Mouse (Mus musculus) retina, postnatal 1 day (tissue): ENCODE measurements around the gene Camkk1.

ENCODE experiments used
- DNase-seq: peaks from one replicate; pipeline ENCODE4 v3.0.0-alpha.2; 2012

Gene Camkk1

DNA sequence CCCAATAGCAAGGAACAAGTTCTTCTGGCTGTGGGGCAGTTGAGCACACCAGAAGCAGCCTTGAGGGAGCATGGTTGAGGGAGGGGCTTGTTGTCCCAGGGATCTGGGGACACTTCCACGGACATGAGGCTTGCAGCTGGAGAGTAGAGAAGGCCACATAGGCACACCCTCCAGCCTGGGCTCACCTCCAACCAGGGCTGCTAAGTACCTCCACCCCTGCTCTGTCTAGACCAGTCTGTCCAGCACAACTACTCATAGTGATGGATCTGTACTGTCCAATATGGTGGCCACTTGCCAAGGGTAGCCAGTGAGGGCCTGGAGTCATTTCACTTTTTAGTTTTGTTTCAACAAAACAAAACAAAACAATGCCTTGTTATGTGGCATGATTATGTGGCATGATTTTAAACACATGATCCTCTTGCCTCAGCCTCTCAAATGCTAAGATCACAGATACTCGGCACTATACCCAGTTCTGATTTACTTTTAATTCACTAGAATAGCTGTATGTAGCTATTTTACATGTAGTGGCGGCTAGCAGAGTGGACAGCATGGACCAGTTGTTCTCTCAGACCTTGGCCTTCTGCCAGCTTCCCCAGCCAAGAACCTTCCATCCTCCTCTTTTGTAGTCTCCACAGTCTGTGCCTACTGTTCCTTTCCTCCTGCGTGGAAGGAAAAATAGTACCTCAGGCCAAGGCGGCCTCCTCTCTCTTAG is 3.3 kb upstream of the Camkk1 start:
- no peak for DNase-seq

DNA sequence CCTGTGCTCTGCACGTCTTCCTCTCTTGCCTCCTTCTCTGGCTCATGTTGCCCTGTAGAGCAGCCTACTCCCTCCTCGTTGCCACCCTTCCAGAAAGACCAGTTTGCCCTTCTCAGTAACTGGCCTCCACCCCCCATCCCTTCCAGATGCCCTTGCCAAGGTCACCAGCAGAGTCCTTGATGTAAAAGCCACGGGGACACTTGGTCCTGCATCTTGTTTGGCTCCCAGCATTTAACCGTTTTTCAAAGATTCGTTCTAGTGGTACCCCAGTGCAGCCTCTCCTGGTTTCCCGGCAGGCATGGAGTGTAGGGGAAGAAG is 2.7 kb upstream of the Camkk1 start:
- DNase-seq: no peak

DNA sequence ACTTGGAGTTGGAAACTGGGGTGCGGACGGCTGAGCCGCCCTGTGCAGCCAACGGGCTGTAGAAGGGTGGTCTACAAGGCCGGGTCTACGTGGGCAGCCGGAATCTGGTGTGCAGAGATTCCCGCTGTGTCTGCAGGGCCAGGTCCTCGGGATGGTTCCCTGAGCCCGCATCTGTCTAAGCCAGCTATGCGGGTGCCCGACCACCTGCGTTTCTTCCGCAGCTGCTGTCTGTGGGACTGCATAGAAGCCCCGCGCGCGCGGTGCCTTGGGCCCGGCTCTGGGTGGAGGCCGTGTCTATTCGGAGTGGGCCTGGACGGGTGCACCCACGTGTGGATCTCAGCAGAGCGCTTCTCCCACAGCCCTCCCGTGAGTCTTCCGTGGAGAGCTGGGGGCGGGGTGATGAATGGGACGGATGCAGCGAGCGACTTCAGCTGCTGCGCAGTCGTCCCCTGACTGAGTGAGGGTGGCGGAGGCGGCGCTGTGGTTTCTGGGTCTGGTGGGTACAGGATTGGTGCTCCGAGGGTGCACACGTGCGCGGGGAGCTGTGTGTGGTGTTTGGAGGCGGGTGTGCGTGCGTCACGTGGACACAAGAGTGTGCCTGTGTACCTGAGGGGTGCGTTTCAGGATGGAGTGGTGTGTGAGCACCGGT is 463 bp downstream of the Camkk1 start:
- peak; percentile 78 for DNase-seq

DNA sequence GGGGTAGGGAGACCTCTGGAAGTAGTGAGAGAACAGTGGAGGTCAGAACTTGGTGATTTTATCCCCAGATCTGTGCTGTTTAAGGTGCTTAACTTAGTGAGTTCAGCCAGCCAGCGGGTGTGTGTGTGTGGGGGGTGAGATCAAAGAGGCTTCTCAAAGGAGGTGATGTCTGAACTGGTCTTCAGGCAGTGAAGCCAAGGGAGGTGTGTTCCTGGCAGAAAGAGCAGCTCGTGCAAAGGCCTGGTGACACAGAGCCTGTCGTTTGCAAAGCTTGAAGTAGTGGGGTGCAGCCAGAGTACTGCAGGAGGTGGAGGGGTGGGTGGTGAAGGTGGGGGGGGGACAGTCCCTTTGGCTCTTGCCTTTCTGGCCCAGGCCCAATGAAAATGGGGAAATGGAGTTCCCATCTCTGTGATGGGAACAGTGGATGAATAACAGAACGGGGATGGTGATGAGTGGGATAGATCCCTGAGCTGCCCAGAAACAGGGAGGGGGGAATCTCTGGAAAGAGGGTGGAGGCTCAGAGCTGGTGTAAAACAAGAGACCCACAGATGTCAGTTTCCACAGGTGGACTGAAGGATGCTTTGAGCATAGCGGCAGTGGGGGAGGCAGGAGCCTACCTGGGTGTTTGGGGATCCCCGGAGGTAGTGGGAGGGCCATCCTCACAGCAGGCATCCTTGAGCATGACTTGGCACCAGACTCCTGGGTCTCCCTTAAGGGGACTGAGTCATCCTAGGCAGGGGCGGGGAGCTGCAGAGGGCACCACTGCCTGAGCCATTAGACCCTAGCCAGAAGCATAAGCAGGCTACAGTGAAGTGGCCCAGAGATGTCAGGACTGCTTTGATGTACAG is 2.4 kb downstream of the Camkk1 start:
- no peak for DNase-seq

DNA sequence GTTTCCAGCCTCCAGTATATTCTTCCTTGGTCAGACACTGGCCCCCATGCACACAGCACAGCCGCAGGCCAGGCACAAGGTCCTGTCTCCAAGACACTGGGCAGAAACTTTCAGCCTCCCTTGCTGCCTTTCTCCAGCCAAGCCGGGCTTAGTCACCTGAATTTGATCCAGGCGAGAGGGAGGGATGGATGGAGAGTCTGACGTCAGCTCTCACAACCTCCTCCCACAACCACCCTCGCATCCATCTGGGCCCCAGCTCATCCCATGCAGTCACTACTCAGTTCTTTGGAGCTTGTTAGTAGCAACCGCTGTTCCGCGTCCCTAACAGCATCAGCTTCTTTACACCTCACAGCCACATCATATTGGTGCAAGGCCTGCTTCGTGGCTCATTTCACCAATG is 4.3 kb downstream of the Camkk1 start:
- DNase-seq: no peak

DNA sequence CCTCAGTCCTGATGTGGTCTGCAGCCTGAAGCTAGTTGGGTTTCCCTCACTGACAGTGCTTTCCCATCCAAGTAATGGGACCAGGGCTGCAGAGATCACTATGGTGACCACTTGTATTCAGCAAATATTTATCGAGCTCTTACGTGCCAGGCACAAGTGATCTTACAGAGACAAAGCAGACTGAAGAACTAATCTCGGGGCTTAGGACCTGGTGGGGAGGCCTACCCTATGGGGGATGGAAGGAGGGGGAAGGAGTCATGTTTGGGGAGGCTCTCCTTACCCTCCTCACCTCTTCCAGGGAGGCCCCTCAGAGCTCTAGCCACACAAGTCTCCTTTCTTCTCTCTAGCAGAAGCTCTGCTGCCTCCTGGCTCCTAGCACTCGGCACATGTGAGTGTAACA is 5.0 kb downstream of the Camkk1 start:
- DNase-seq: no peak

DNA sequence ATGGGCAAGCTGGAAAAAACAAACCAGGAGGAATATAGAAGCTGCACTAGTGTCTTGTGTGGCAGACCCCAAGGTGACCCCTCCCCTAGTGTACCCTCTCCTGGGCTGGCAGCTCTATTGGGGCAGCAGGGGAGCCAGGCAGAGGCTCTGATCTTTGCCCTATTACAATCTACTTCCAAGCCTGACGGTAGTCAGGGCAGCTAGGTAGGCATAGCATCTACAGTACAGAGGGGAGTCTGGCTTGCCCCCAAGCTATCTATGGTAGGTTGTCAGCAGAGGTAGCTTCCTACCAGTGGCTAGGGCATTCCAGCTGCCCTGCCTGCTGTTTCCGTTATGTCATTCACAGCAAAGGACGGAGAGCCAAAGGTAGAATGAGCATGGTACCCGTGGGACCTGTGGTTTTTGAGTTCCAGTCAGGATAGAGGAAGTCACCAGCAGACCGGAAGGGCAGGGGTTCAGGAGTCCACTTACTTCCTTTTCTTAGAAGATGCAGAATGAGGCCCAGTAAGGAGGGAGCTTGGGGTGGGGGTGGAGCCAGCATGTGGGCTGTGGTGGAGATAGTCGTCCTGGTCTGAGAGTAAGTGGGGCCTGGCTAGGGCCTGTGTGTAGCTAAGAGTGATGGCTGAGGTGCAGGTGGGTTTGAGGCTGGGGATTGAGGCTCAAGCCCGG is 5.6 kb downstream of the Camkk1 start:
- no peak for DNase-seq

DNA sequence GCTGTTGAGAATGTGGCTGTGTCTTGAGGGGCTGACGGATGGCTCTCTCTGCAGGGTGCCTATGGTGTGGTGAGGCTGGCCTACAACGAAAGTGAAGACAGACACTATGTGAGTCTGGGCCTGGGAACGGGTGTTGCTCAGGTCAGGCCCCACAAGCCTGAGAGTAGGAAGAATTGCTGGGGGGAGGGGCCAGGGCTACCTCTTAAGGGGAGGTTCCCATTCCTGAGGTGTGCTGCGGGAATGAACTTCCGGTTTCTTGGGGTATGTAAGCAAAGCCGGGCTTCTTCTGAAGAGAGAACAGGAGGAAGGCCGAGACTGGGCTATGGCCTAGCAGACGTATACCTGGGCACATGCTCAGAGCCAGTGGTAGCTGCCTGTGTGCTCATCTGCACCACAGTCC is 8.2 kb downstream of the Camkk1 start:
- DNase-seq: no peak

DNA sequence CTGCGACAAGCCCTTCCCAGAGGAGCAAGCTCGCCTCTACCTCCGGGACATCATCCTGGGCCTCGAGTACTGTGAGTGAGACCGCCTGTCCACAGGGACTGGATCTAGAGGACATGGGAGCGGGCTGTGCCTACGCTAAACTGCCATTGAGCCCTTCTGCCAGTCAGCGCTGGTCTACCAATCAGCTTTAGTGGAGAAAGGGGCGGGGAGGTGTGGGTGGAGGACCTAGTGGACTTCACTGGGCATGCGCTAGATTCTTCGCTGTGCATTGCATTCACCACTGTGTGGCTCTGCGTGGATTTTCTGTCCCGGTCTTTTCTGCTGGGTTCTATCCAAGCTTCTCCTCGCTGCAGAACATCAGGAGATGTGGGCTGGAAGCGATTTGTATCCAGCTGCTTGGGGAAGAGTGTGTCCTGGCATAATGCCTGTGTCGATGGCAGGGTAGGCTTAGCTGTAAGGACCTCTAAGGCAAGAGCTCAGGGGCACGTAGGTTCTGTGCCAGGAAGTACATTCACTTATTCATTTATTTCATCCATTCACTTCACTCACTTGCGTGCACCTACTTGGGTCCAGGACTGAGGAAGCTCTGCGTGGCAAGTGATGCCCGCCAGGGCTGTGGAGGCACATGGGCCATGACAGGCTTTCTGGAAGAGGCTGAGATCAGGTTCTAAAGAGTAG is 12.2 kb downstream of the Camkk1 start:
- DNase-seq: peak; percentile 97

DNA sequence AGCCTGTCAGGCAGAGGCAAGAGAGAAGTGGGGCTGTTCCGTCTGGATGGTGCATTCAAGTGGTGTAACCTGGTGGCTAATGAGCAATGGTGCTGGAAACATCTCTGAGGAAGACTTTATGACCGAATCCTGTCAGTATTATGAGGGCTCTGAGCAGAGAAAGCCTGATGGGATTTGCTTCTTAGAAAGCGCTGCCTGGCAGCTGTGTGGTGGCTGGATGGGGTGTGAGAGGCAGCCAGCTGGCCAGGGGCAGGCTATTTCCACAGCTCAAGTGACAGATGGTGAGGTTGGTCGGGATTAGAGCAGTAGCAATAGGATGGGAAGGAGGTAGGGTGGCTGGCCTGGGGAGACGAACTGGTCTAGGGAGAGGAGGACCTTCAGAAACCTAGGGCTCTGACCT is 12.7 kb downstream of the Camkk1 start:
- peak; percentile 91 for DNase-seq

DNA sequence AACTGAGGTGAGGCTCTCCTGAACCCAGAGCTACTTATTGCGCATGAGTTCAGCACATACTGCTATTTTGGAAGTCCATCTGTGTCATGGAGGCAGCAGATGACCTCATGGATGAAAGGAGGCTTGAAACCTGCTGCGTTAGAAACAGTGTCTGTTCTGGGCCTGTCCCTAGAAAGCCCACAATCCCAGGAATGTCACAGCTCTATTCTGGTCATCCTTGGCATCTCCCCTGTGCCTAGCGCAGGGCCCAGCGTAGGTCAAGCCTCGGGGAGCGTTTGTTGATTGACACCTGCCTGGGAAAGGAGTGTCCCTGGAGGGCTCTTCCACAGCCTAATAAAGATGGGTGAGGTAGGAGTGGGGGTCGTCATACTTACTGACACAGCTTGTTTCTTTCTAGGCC is 17.3 kb downstream of the Camkk1 start:
- no peak for DNase-seq

DNA sequence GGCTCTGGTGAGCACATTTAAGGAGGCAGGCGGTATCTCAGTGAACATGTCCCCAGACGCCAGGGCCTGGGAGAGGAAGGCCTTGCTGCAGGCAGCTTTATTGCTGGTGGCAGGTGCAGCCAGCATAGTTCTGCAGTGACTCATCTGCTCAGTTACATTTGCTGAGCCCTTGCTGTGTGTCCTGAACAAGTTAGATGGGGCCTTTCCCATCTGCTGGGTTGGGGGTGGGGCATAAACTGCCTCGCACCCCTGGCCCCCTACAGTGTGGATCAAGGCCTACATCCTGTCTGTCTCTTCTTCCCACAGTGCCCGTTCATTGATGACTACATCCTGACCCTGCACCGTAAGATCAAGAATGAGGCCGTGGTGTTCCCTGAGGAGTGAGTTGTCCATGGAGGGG is 18.1 kb downstream of the Camkk1 start:
- peak; percentile 64 for DNase-seq

DNA sequence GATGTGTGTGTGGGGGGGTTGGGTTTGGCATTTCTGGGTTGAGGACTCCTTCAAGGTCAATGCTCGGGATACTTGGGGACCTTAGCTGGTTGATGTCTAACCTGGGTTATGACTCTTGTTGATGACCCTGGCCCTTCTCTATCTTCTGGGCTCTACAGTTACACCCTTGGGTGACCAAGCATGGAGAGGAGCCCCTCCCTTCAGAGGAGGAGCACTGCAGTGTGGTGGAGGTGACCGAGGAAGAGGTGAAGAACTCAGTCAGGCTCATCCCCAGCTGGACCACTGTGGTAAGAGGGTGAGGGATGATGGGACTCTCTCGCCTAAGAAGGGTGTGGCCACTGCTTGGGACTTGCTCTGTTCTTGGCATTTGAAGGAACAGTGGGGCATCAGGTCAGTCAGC is 18.9 kb downstream of the Camkk1 start:
- no peak for DNase-seq

DNA sequence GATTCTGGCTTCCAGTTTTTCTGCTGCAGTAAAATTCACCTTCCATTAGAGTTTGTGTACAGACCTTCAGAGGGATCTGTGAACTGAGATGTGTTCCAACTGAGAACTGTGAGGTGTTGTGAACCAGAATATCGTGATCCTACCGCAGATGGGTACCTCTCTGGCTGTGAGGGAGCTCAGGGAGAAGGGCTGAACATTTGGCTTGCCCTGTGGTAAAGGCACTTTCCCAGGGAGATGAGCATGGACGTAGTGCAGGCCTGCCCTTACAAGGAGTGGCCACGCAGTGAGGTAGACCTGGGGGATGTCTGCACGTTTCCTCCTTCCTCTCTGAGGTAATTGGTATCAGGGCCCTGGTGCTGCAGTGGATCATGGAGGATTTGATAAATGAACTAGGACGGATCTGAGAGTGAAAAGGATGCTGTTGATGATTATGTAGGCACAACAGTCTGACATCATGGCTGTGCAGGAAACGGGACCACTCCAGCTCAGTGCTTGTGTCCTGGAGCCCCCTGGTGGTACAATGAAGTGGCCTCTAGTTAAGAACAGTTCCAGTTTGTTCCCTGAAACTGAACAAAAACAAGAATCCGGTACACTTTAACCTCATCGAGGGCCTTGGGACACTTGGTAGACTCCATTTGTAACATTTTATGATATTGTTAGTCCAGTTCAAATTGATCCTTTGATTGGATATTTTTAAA is 20.4 kb downstream of the Camkk1 start:
- DNase-seq: peak; percentile 84

DNA sequence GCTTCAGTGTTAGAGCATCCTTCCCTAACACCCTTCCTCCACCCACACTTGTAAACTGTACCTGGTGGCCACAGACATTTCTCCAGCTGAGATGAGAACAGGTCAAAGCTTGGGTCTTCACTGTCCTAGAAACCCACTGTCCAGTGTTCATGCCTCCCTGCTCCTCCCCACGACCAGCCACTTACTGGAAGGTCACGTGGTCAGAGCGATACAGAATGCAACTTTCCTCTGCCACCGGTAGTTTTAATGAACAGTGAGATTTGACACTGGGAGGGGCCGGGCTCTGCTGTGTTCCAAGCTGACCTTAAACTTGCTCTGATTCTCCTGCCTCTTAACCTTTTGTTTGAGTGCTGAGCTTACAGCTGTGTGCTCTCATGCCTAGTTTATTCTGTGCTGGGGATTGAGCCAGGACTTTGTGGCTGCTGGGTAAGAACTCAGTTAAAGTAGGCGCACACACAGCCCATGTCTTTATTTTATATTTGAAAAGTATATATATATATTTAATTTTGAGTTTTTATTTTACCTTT is 25.5 kb downstream of the Camkk1 start:
- peak; percentile 18 for DNase-seq

DNA sequence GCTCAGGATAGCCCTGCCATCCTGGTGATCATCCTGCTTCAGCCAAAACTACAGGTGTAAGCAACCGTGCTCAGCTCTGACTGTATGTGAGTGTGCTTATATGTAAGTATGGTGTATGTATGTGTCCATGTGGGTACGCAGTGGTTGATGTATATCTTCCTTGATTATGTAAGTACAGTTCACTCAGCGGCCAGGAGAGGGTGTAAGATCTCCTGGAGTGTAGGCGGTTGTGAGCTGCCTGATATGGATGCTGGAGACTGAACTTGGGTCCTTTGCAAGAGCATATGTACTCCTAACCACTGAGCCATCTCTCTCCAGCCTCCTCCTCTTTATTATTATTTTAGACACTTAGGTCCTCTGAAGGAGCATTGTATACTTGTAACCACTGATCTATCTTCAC is 26.0 kb downstream of the Camkk1 start:
- DNase-seq: no peak

DNA sequence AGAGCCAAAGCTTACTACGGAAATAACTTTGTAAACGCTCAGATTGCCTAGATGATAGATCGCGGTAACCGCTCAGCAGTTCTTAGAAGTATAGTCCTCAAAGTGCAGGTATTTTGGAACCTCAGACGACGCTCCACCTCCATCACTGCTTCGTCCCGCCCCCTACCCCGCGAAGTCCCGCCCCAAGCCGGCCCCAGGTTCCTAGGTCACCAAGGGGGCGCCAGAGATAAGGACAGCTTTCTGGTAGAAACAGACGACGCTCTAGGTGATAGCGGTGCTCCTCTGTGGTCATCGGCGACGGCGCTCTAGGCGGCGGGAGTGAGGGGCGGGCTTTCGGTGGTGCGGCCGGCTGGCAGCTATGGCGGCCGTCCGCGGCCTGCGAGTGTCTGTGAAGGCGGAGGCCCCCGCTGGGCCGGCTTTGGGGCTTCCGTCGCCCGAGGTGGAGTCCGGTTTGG is 28.8 kb downstream of the Camkk1 start, which contains the start of gene Ncbp3:
Gene Ncbp3, plus strand, starts transcription at position 242 of the 455 bp plus-strand sequence.
- peak; percentile 98 for DNase-seq

DNA sequence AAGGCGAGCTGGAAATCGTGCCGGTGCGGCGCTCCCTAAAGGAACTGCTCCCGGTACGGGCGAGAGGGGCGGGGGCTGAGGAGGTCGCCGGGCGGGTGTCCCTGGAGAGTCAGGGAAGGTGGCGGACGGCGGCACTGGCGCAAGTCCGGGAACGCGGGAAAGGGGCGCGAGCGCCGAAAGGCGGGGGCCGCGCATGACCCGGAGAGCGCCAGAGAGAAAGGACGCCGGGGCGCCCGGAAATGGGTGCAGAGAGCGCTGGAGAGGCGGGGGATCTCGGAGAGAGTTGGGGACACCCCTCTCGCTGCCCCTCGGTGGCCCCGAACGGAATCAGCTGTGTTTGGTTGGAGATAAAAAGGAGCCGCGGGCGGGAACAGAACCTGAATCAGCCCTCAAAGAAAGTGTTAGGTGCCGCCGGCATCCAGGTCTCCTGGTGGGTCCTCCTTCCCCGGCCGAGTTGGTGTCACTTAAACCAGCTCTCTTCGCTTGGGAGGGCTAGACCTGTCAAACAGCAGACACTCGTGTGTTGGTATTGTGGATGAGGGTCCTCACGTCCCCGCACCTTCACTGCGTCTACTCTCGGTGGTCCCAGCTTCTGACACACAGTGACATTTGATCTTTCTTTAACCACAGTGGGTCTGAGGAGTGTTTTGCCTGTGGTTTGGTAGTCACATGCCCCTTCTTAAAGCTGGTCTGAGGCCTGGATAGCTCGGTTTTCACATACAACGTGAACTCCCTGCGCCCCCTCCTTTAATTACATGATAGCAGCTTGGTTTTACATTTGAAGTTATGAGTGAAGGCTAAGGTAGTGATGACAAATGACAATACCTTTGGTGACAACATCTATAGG is 29.4 kb downstream of the Camkk1 start:
- no peak for DNase-seq

DNA sequence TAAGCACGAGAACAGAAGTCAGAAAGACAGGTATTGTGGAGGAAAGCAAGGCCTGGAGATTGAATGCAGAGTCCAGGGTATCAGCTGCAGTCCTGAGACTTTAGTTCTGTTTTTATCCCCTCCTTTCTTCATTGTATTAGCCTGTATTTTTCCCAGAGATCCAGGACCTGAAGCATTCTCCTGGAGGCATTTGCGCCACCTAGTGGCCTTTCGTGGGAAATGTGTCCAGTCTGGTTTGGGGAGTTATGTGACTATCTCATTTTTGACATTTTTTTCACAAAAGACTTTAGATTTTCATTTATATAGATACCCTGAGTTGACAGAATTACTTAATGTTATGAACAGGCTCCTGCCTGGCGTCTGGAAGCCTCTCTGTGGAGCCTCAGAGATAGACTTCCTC is 30.5 kb downstream of the Camkk1 start:
- peak; percentile 86 for DNase-seq

DNA sequence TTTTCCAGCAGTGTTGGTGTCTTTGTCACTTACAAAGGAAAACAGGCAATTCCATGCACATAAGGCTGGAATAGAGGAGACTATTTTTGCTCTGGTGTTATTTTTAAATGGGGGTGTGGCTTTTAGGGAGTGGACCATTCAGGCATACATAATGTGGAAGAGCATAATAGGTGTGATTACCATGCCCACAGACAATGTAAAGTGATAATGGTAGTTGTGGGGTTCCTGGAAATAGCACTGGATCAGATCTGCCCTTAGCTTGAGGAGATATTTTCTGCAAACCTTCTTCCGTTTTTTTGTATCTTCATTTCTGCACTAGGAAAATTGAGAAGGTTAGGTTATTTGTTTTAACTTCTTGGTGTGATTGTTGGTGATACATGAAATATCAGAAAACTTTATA is 34.0 kb downstream of the Camkk1 start:
- DNase-seq: no peak

DNA sequence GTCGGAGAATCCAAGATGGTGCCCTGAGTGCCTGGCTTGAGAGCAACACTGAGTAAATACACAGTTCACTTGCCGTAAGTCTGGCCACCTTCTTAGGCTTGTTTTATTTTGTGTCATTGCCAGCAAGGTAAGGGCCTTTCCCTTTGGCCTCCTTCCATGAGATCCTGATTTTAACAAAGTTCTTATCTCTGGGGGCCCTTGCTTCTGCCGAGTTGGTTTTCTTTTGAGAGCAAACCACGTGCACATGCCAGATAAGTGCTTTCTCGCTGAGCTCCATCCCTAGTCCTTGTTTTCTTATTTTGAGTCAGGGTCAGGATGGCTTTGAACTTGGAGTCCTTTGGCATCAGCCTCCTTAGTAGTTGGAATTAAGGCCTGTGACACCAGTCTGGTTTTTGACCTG is 38.9 kb downstream of the Camkk1 start:
- DNase-seq: no peak
